Comparison of ENCODE assay signal across 16 mouse cellular contexts in genomic region chr2:137654296-137654695, GRCm38 (mm10).
"Had no signal": no experiment of that assay in that cellular context is flagged by ENCODE, and none has a peak within 500 bp of the region (broad histone marks: within the 10 kb centered on the region; RNA-seq: fewer than 3 reads in every experiment).

No protein-coding gene starts in this region.

- H3K9ac ChIP-seq: liver, postnatal 0 days; lung, embryonic 15.5 days; midbrain, embryonic 12.5 days; neural tube, embryonic 12.5 days had no signal

- H3K4me3 ChIP-seq: lung, embryonic 15.5 days; midbrain, embryonic 10.5 days; midbrain, embryonic 12.5 days; neural tube, embryonic 12.5 days had no signal

- H3K4me2 ChIP-seq: lung, embryonic 15.5 days; midbrain, embryonic 12.5 days; neural tube, embryonic 12.5 days had no signal

- H3K4me1 ChIP-seq: lung, embryonic 15.5 days; neural tube, embryonic 12.5 days had no signal

- ATAC-seq: liver, postnatal 0 days; midbrain, embryonic 16.5 days had no signal

- H3K27me3 ChIP-seq: lung, embryonic 15.5 days; midbrain, embryonic 12.5 days; neural tube, embryonic 12.5 days had no signal

- H3K36me3 ChIP-seq: lung, embryonic 15.5 days; midbrain, embryonic 10.5 days; midbrain, embryonic 12.5 days; neural tube, embryonic 12.5 days had no signal

- H3K27ac ChIP-seq: lung, embryonic 15.5 days; midbrain, embryonic 10.5 days; midbrain, embryonic 12.5 days; neural tube, embryonic 12.5 days had no signal

- H3K9me3 ChIP-seq: lung, embryonic 15.5 days; midbrain, embryonic 10.5 days; midbrain, embryonic 12.5 days; neural tube, embryonic 12.5 days had no signal

- DNase-seq: liver, postnatal 0 days; lung, adult 2 months; lung, postnatal 10 days; lung, postnatal 4 days; midbrain, embryonic 14.5 days; right cerebral cortex, postnatal 14 days; right cerebral cortex, postnatal 4 days; spleen, adult 18-20 months; thymus, adult 18-20 months; thymus, postnatal 14 days; thymus, postnatal 36 days had no signal
